Mouse (Mus musculus): ENCODE measurements around the gene Sox4. TPM values are rescaled to one million over a fixed set of nuclear protein-coding genes. Genes with fewer than 3 reads are reported as not detected.

The Sox4 gene
- polyA plus RNA-seq, 1 experiment from 2014 or later: 1.9 TPM

- Histone ChIP-seq H3K36me3 (replicated peaks) (no peaks in the 10 kb centered on the region), H3K27me3 (no peaks in the 10 kb centered on the region), H3K27ac (replicated peaks) (no peak overlapping the region), H3K4me3 (replicated peaks) (no peak overlapping the region), H3K9me3 (replicated peaks) (no peaks in the 10 kb centered on the region), H3K9ac (no peak overlapping the region), H3K4me2 (no peak overlapping the region), H3K4me1 (replicated peaks) (no peaks in the 10 kb centered on the region)
- 61% methylated on average over 10 of the region's 10 CpGs for WGBS (ENCODE audit: insufficient replicate concordance)
- no peak for ATAC-seq (ENCODE audit: insufficient read depth)
Observed at GRCm38 (mm10) chr13:28906981-28907380, 46.5 kb downstream of the Sox4 start.
